Mouse (Mus musculus): Measurements from ENCODE around the gene Zbtb48.
A peak's percentile ranks its signal among the peaks of the same experiment; 100 is the strongest.

- TF ChIP-seq CTCF (IDR thresholded peaks at IDR 0.05; ENCODE audit: low read depth) (no peak), EP300 (IDR thresholded peaks at IDR 0.05; ENCODE audit: low read depth) (0 out of 2 replicates have a peak, but pooled peaks have one; percentile 25)
Measured at GRCm38 (mm10) chr4:152007481-152008147, 19.9 kb downstream of the Zbtb48 start.
